Mouse (Mus musculus): ENCODE measurements around the gene Nkx1-1.

The Nkx1-1 gene

GRCm38 (mm10) chr5:33433201-33434138, at the start of gene Nkx1-1:
Gene Nkx1-1, minus strand, starts transcription at chr5:33433976.
- DNase-seq (ENCODE audit: low spot score) = no peak

- DNase-seq (ENCODE audit: low spot score) = no peak
These were observed 47.5 kb upstream of the Nkx1-1 start for GRCm38 (mm10) chr5:33481318-33481685.

- DNase-seq (ENCODE audit: low spot score) = no peak
These were observed 47.0 kb upstream of the Nkx1-1 start for GRCm38 (mm10) chr5:33480582-33481317.

GRCm38 (mm10) chr5:33465464-33465863, 31.7 kb upstream of the Nkx1-1 start:
- no peak for DNase-seq (ENCODE audit: low spot score)

- DNase-seq (ENCODE audit: low spot score) = no peak
These were observed 30.6 kb upstream of the Nkx1-1 start for GRCm38 (mm10) chr5:33464390-33464789.

GRCm38 (mm10) chr5:33459111-33459510, 25.3 kb upstream of the Nkx1-1 start:
- DNase-seq (ENCODE audit: low spot score) = no peak

GRCm38 (mm10) chr5:33458132-33458622, 24.4 kb upstream of the Nkx1-1 start:
- no peak for DNase-seq (ENCODE audit: low spot score)

- no peak for DNase-seq (ENCODE audit: low spot score)
These were observed 22.0 kb upstream of the Nkx1-1 start for GRCm38 (mm10) chr5:33455737-33456136.

- DNase-seq (ENCODE audit: low spot score) = no peak
These were observed 10.0 kb upstream of the Nkx1-1 start for GRCm38 (mm10) chr5:33443794-33444193.

GRCm38 (mm10) chr5:33442927-33443710, 9.3 kb upstream of the Nkx1-1 start:
- DNase-seq (ENCODE audit: low spot score) = peak; percentile 41

GRCm38 (mm10) chr5:33438214-33438613, 4.4 kb upstream of the Nkx1-1 start:
- peak; percentile 94 for DNase-seq (ENCODE audit: low spot score)

GRCm38 (mm10) chr5:33435941-33436340, 2.2 kb upstream of the Nkx1-1 start:
- no peak for DNase-seq (ENCODE audit: low spot score)

GRCm38 (mm10) chr5:33435151-33435550, 1.4 kb upstream of the Nkx1-1 start:
- DNase-seq (ENCODE audit: low spot score) = no peak

GRCm38 (mm10) chr5:33434141-33434780, 485 bp upstream of the Nkx1-1 start:
- no peak for DNase-seq (ENCODE audit: low spot score)

GRCm38 (mm10) chr5:33432057-33432935, 1.5 kb downstream of the Nkx1-1 start:
- DNase-seq (ENCODE audit: low spot score) = no peak

GRCm38 (mm10) chr5:33431173-33432005, 2.4 kb downstream of the Nkx1-1 start:
- DNase-seq (ENCODE audit: low spot score) = no peak

GRCm38 (mm10) chr5:33430511-33431172, 3.1 kb downstream of the Nkx1-1 start:
- no peak for DNase-seq (ENCODE audit: low spot score)

GRCm38 (mm10) chr5:33430106-33430505, 3.7 kb downstream of the Nkx1-1 start:
- no peak for DNase-seq (ENCODE audit: low spot score)

GRCm38 (mm10) chr5:33427461-33427860, 6.3 kb downstream of the Nkx1-1 start:
- DNase-seq (ENCODE audit: low spot score) = no peak
